Mouse (Mus musculus) erythroblast, embryonic 14.5 days (primary cell): ENCODE results near the gene Gm13420.

Experiments
- GATA1 ChIP-seq: IDR thresholded peaks from 2 replicates; pipeline ENCODE4 v1.6.1; 2012; ENCODE audit warnings: low read length, inconsistent platforms, mixed read lengths
- TAL1 ChIP-seq: IDR thresholded peaks from 3 replicates; pipeline ENCODE4 v1.6.1; 2012; ENCODE audit warnings: low read length, inconsistent platforms, mixed read lengths

DNA sequence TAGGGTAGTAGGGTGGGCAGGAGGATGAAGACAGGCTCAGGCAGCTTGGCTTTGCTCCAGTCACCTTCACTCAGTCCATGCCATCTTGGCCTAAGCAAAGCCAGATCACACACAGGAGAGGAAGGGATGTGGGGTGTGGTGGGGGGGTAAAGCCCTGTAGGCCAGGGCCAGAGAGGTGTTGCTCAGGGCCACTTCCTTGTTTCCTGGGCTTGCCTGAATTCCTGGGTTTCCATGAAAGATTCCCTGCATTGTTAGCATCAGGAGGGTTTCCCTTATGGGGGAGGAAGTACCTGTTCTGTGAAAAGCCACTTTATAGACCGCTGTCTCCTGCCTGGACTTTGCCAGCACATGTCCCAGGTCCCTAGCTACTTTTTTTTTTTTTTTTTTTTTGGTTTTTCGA lies 38.0 kb downstream of the Gm13420 start:
- no peak for TF ChIP-seq GATA1
- no peak for TF ChIP-seq TAL1
